Mouse (Mus musculus): ENCODE data around the gene Otulin.

- no peak for TF ChIP-seq CTCF (IDR thresholded peaks at IDR 0.05; ENCODE audit: insufficient read depth, low read length)
- no peak for TF ChIP-seq POLR2A (IDR thresholded peaks at IDR 0.05; ENCODE audit: borderline replicate concordance, extremely low read depth, low read depth, low read length)
These were observed 31.2 kb upstream of the Otulin start for GRCm38 (mm10) chr15:27661696-27662095.

All from lung, adult 2 months (tissue).